Mouse (Mus musculus) E14TG2a.4 (cell line): Measurements from ENCODE around the gene Casp8.

Experiments
- CTCF ChIP-seq: conservative IDR thresholded peaks from 2 replicates; pipeline ENCODE4 v1.5.1; 2014; ENCODE audit warnings: low read length
- NANOG ChIP-seq: IDR thresholded peaks from 2 replicates; pipeline ENCODE4 v1.6.1; 2014; ENCODE audit warnings: borderline replicate concordance, low read length, mixed read lengths

DNA sequence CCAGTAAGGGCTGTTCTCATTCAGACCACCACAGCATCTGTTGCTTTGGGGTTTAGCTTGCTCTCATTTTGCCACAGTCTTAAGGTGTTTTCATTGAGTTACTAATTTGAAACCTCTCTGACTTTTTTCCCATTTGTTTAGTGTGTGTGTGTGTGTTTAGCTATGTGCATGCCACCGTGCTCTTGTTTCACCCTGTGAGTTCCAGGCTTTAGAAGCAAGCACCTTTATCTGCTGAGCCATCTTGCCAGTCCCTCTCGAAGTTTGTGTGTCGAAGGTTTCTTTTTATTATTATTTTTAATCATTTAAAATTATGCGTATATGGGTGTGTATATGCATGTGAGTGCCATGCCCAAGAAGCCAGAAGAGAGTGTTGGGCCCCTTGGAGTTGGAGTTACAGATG, 3.7 kb downstream of the Casp8 start:
- TF ChIP-seq CTCF (no peak), NANOG (no peak)
